Mouse (Mus musculus): ENCODE measurements around the gene Zfpm1. TPM values are rescaled to one million over a fixed set of nuclear protein-coding genes. Genes with fewer than 3 reads are reported as not detected.

Zfpm1 gene
- polyA plus RNA-seq, 1 experiment from 2014 or later = 2.7 TPM

- Histone ChIP-seq H3K27me3 (ENCODE audit: control insufficient read depth, insufficient read depth, low read length) (no peaks in the 10 kb centered on the region), H3K9ac (ENCODE audit: low read depth, low read length) (no peak overlapping the region), H3K36me3 (ENCODE audit: control insufficient read depth, insufficient read depth, low read length) (no peaks in the 10 kb centered on the region), H3K4me1 (ENCODE audit: control insufficient read depth, insufficient read depth, low read length) (peaks cover 5% of the 10 kb centered on the region; the same call in 1 of the 2 replicates), H3K4me2 (replicated peaks; ENCODE audit: low read depth, low read length) (no peak overlapping the region), H3K9me3 (ENCODE audit: control insufficient read depth, low read length) (no peaks in the 10 kb centered on the region), H3K27ac (ENCODE audit: low read depth, low read length) (no peak overlapping the region), H3K4me3 (ENCODE audit: low read length) (no peak overlapping the region)
- ATAC-seq (ENCODE audit: low FRiP score, low TSS enrichment) = peak; percentile 33; the same call in 1 of the 2 replicates
- 37% methylated on average over 12 of the region's 12 CpGs for WGBS
These were observed 35.4 kb upstream of the Zfpm1 start for GRCm38 (mm10) chr8:122246257-122247211.

- H3K4me3 ChIP-seq (ENCODE audit: low read length) = no peak overlapping the region
- no peak for ATAC-seq (ENCODE audit: low FRiP score, low TSS enrichment)
- no peaks in the 10 kb centered on the region for H3K36me3 ChIP-seq (ENCODE audit: control insufficient read depth, insufficient read depth, low read length)
- 81% methylated on average over 1 of the region's 1 CpGs for WGBS
- H3K4me1 ChIP-seq (ENCODE audit: control insufficient read depth, insufficient read depth, low read length) = peaks cover 5% of the 10 kb centered on the region; the same call in 1 of the 2 replicates
- no peak overlapping the region for H3K4me2 ChIP-seq (replicated peaks; ENCODE audit: low read depth, low read length)
- H3K27ac ChIP-seq (ENCODE audit: low read depth, low read length) = no peak overlapping the region
- no peaks in the 10 kb centered on the region for H3K9me3 ChIP-seq (ENCODE audit: control insufficient read depth, low read length)
- no peaks in the 10 kb centered on the region for H3K27me3 ChIP-seq (ENCODE audit: control insufficient read depth, insufficient read depth, low read length)
- H3K9ac ChIP-seq (ENCODE audit: low read depth, low read length) = no peak overlapping the region
These were observed 30.2 kb upstream of the Zfpm1 start for GRCm38 (mm10) chr8:122251739-122252138.

- WGBS = 58% methylated on average over 5 of the region's 5 CpGs
- Histone ChIP-seq H3K4me2 (replicated peaks; ENCODE audit: low read depth, low read length) (no peak overlapping the region), H3K9me3 (ENCODE audit: control insufficient read depth, low read length) (no peaks in the 10 kb centered on the region), H3K27ac (ENCODE audit: low read depth, low read length) (no peak overlapping the region), H3K36me3 (ENCODE audit: control insufficient read depth, insufficient read depth, low read length) (no peaks in the 10 kb centered on the region), H3K4me1 (ENCODE audit: control insufficient read depth, insufficient read depth, low read length) (no peaks in the 10 kb centered on the region), H3K4me3 (ENCODE audit: low read length) (no peak overlapping the region), H3K27me3 (ENCODE audit: control insufficient read depth, insufficient read depth, low read length) (no peaks in the 10 kb centered on the region), H3K9ac (ENCODE audit: low read depth, low read length) (no peak overlapping the region)
- ATAC-seq (ENCODE audit: low FRiP score, low TSS enrichment) = no peak
These were observed 29.6 kb upstream of the Zfpm1 start for GRCm38 (mm10) chr8:122252366-122252765.

- no peak overlapping the region for H3K27ac ChIP-seq (ENCODE audit: low read depth, low read length)
- H3K36me3 ChIP-seq (ENCODE audit: control insufficient read depth, insufficient read depth, low read length) = no peaks in the 10 kb centered on the region
- ATAC-seq (ENCODE audit: low FRiP score, low TSS enrichment) = no peak
- no peak overlapping the region for H3K4me3 ChIP-seq (ENCODE audit: low read length)
- no peaks in the 10 kb centered on the region for H3K9me3 ChIP-seq (ENCODE audit: control insufficient read depth, low read length)
- H3K27me3 ChIP-seq (ENCODE audit: control insufficient read depth, insufficient read depth, low read length) = no peaks in the 10 kb centered on the region
- WGBS = 55% methylated on average over 2 of the region's 2 CpGs
- H3K4me1 ChIP-seq (ENCODE audit: control insufficient read depth, insufficient read depth, low read length) = no peaks in the 10 kb centered on the region
- H3K9ac ChIP-seq (ENCODE audit: low read depth, low read length) = no peak overlapping the region
- no peak overlapping the region for H3K4me2 ChIP-seq (replicated peaks; ENCODE audit: low read depth, low read length)
These were observed 22.6 kb upstream of the Zfpm1 start for GRCm38 (mm10) chr8:122259351-122259750.

- no peak overlapping the region for H3K4me3 ChIP-seq (ENCODE audit: low read length)
- no peak overlapping the region for H3K9ac ChIP-seq (ENCODE audit: low read depth, low read length)
- H3K27ac ChIP-seq (ENCODE audit: low read depth, low read length) = no peak overlapping the region
- ATAC-seq (ENCODE audit: low FRiP score, low TSS enrichment) = no peak
- H3K4me2 ChIP-seq (replicated peaks; ENCODE audit: low read depth, low read length) = no peak overlapping the region
- H3K36me3 ChIP-seq (ENCODE audit: control insufficient read depth, insufficient read depth, low read length) = no peaks in the 10 kb centered on the region
- no peaks in the 10 kb centered on the region for H3K27me3 ChIP-seq (ENCODE audit: control insufficient read depth, insufficient read depth, low read length)
- no peaks in the 10 kb centered on the region for H3K4me1 ChIP-seq (ENCODE audit: control insufficient read depth, insufficient read depth, low read length)
- no peaks in the 10 kb centered on the region for H3K9me3 ChIP-seq (ENCODE audit: control insufficient read depth, low read length)
- 57% methylated on average over 9 of the region's 9 CpGs for WGBS
These were observed 21.2 kb upstream of the Zfpm1 start for GRCm38 (mm10) chr8:122260755-122261154.

GRCm38 (mm10) chr8:122262835-122263234, 19.1 kb upstream of the Zfpm1 start:
- ATAC-seq (ENCODE audit: low FRiP score, low TSS enrichment) = no peak
- no peaks in the 10 kb centered on the region for H3K36me3 ChIP-seq (ENCODE audit: control insufficient read depth, insufficient read depth, low read length)
- WGBS = 73% methylated on average over 16 of the region's 16 CpGs

GRCm38 (mm10) chr8:122264243-122264642, 17.7 kb upstream of the Zfpm1 start:
- no peak overlapping the region for H3K9ac ChIP-seq (ENCODE audit: low read depth, low read length)
- ATAC-seq (ENCODE audit: low FRiP score, low TSS enrichment) = no peak
- H3K27me3 ChIP-seq (ENCODE audit: control insufficient read depth, insufficient read depth, low read length) = no peaks in the 10 kb centered on the region
- H3K27ac ChIP-seq (ENCODE audit: low read depth, low read length) = no peak overlapping the region
- H3K9me3 ChIP-seq (ENCODE audit: control insufficient read depth, low read length) = no peaks in the 10 kb centered on the region
- WGBS = 36% methylated on average over 9 of the region's 9 CpGs
- H3K36me3 ChIP-seq (ENCODE audit: control insufficient read depth, insufficient read depth, low read length) = no peaks in the 10 kb centered on the region
- H3K4me1 ChIP-seq (ENCODE audit: control insufficient read depth, insufficient read depth, low read length) = no peaks in the 10 kb centered on the region
- no peak overlapping the region for H3K4me3 ChIP-seq (ENCODE audit: low read length)
- no peak overlapping the region for H3K4me2 ChIP-seq (replicated peaks; ENCODE audit: low read depth, low read length)

More at GRCm38 (mm10) chr8:122262835-122263234, 19.1 kb upstream of the Zfpm1 start:
- Histone ChIP-seq H3K4me1 (ENCODE audit: control insufficient read depth, insufficient read depth, low read length) (no peaks in the 10 kb centered on the region), H3K27ac (ENCODE audit: low read depth, low read length) (no peak overlapping the region), H3K4me2 (replicated peaks; ENCODE audit: low read depth, low read length) (no peak overlapping the region), H3K9ac (ENCODE audit: low read depth, low read length) (no peak overlapping the region), H3K4me3 (ENCODE audit: low read length) (no peak overlapping the region), H3K9me3 (ENCODE audit: control insufficient read depth, low read length) (no peaks in the 10 kb centered on the region), H3K27me3 (ENCODE audit: control insufficient read depth, insufficient read depth, low read length) (no peaks in the 10 kb centered on the region)

GRCm38 (mm10) chr8:122265522-122265921, 16.4 kb upstream of the Zfpm1 start:
- Histone ChIP-seq H3K36me3 (ENCODE audit: control insufficient read depth, insufficient read depth, low read length) (no peaks in the 10 kb centered on the region), H3K4me3 (ENCODE audit: low read length) (no peak overlapping the region), H3K27ac (ENCODE audit: low read depth, low read length) (no peak overlapping the region), H3K9ac (ENCODE audit: low read depth, low read length) (no peak overlapping the region), H3K4me2 (replicated peaks; ENCODE audit: low read depth, low read length) (no peak overlapping the region), H3K27me3 (ENCODE audit: control insufficient read depth, insufficient read depth, low read length) (peaks cover under 1% of the 10 kb centered on the region; the same call in 1 of the 2 replicates), H3K4me1 (ENCODE audit: control insufficient read depth, insufficient read depth, low read length) (no peaks in the 10 kb centered on the region), H3K9me3 (ENCODE audit: control insufficient read depth, low read length) (no peaks in the 10 kb centered on the region)
- no peak for ATAC-seq (ENCODE audit: low FRiP score, low TSS enrichment)
- 65% methylated on average over 8 of the region's 8 CpGs for WGBS

- no peaks in the 10 kb centered on the region for H3K36me3 ChIP-seq (ENCODE audit: control insufficient read depth, insufficient read depth, low read length)
- H3K27ac ChIP-seq (ENCODE audit: low read depth, low read length) = no peak overlapping the region
- peaks cover 4% of the 10 kb centered on the region; the same call in 1 of the 2 replicates for H3K27me3 ChIP-seq (ENCODE audit: control insufficient read depth, insufficient read depth, low read length)
- no peak for ATAC-seq (ENCODE audit: low FRiP score, low TSS enrichment)
- no peaks in the 10 kb centered on the region for H3K4me1 ChIP-seq (ENCODE audit: control insufficient read depth, insufficient read depth, low read length)
- WGBS = 66% methylated on average over 13 of the region's 13 CpGs
- H3K4me2 ChIP-seq (replicated peaks; ENCODE audit: low read depth, low read length) = no peak overlapping the region
- H3K9ac ChIP-seq (ENCODE audit: low read depth, low read length) = no peak overlapping the region
- no peak overlapping the region for H3K4me3 ChIP-seq (ENCODE audit: low read length)
- H3K9me3 ChIP-seq (ENCODE audit: control insufficient read depth, low read length) = no peaks in the 10 kb centered on the region
These were observed 15.1 kb upstream of the Zfpm1 start for GRCm38 (mm10) chr8:122266867-122267266.
